Mouse (Mus musculus): ENCODE results near the gene Arhgap42.

- TF ChIP-seq CTCF (IDR thresholded peaks at IDR 0.05; ENCODE audit: low read depth) (no peak), EP300 (IDR thresholded peaks at IDR 0.05; ENCODE audit: low read depth) (no peak)
Measured at GRCm38 (mm10) chr9:8971491-8971890, 267.4 kb downstream of the Arhgap42 start, which contains the start of gene Gm16485.

All from liver, postnatal 0 days (tissue).